Mouse (Mus musculus) heart, embryonic 11.5 days (tissue): ENCODE results near the gene Tmprss2. TPM values are rescaled to one million over a fixed set of nuclear protein-coding genes. Genes with fewer than 3 reads are reported as not detected.

Source experiments
- ATAC-seq: fragments of 200-750 bp; cut with Nextera tagmentation; replicated peaks from 2 replicates; pipeline ENCODE4 v1.8.0; 2017; ENCODE audit warnings: moderate library complexity; ENCODE audit not compliant: insufficient number of reproducible peaks, low FRiP score, low TSS enrichment
- H3K27ac ChIP-seq: fragments of 300-500 bp; sonication (generic); 2 replicates; pipeline ENCODE4 v1.5.1; 2014; ENCODE audit warnings: mild to moderate bottlenecking, low read depth, low read length
- H3K27me3 ChIP-seq: fragments of 300-500 bp; sonication (generic); 2 replicates; pipeline ENCODE4 v1.6.1; 2014; ENCODE audit warnings: mild to moderate bottlenecking, low read length, mixed read lengths; ENCODE audit not compliant: control insufficient read depth, insufficient read depth
- H3K36me3 ChIP-seq: fragments of 300-500 bp; sonication (generic); 2 replicates; pipeline ENCODE4 v1.6.1; 2014; ENCODE audit warnings: mild to moderate bottlenecking, low read length, moderate library complexity, mixed read lengths; ENCODE audit not compliant: control insufficient read depth, insufficient read depth
- H3K4me1 ChIP-seq: fragments of 300-500 bp; sonication (generic); 2 replicates; pipeline ENCODE4 v1.6.1; 2014; ENCODE audit warnings: low read length; ENCODE audit not compliant: control insufficient read depth, insufficient read depth
- H3K4me2 ChIP-seq: fragments of 300-500 bp; sonication (generic); 2 replicates; pipeline ENCODE4 v1.6.1; 2014; ENCODE audit warnings: mild to moderate bottlenecking, moderate library complexity
- H3K4me3 ChIP-seq: fragments of 300-500 bp; sonication (generic); 2 replicates; pipeline ENCODE4 v1.5.1; 2014; ENCODE audit warnings: low read depth, low read length
- H3K9ac ChIP-seq: fragments of 300-500 bp; sonication (generic); 2 replicates; pipeline ENCODE4 v1.6.1; 2014; ENCODE audit warnings: mild to moderate bottlenecking, low read depth, low read length, moderate library complexity
- H3K9me3 ChIP-seq: fragments of 300-500 bp; sonication (generic); replicated peaks from 2 replicates; pipeline ENCODE4 v1.6.1; 2016; ENCODE audit warnings: low read length; ENCODE audit not compliant: control insufficient read depth
- WGBS: fragments of 180-500 bp; shearing (Covaris S2); extraction: QIAGEN DNeasy Blood & Tissue Kit; methylation state at CpG from one replicate; pipeline ENCODE4 v1.1.7; 2014; ENCODE audit not compliant: insufficient replicate concordance; 5-methylcytosine and 5-hydroxymethylcytosine counted together
- polyA plus RNA-seq: library from polyadenylated mRNA; unstranded; fragments of >200 nt; fragmentation: Nextera tagmentation; extraction: Ambion mirVana; gene quantifications from 2 replicates; pipeline ENCODE4 v1.2.1, GENCODE M21; 2014

Tmprss2 gene
- 0.23 and 0.26 TPM in 2 replicates for polyA plus RNA-seq

- Histone ChIP-seq H3K9ac (no peak within 1 kb of the TSS; the same call in 1 of the 2 replicates), H3K4me1 (0 out of 2 replicates have a peak, but pooled peaks cover 3% of the 10 kb centered on the region)
Measured at GRCm38 (mm10) chr16:97610939-97611338, at the start of gene Tmprss2. Gene Tmprss2, minus strand, starts transcription at chr16:97611195.

GRCm38 (mm10) chr16:97659225-97659658, 48.2 kb upstream of the Tmprss2 start:
- Histone ChIP-seq H3K9ac (no peak overlapping the region), H3K27me3 (peaks cover 2% of the 10 kb centered on the region), H3K4me1 (0 out of 2 replicates have a peak, but pooled peaks cover 2% of the 10 kb centered on the region), H3K4me3 (no peak overlapping the region), H3K27ac (no peak overlapping the region), H3K4me2 (no peak overlapping the region), H3K36me3 (no peaks in the 10 kb centered on the region), H3K9me3 (no peaks in the 10 kb centered on the region)
- ATAC-seq, result no peak
- WGBS, result 29% methylated on average over 1 of the region's 1 CpGs

More at GRCm38 (mm10) chr16:97610939-97611338, at the start of gene Tmprss2:
- peaks cover 40% of the 10 kb centered on the region for H3K27me3 ChIP-seq
- no peaks in the 10 kb centered on the region for H3K36me3 ChIP-seq
- H3K27ac ChIP-seq, result no peak within 1 kb of the TSS
- no peaks in the 10 kb centered on the region for H3K9me3 ChIP-seq
- peak within 1 kb of the TSS; percentile 39 for H3K4me3 ChIP-seq
- under 1% methylated on average over 30 of the region's 30 CpGs for WGBS
- 0 out of 2 replicates have a peak, but pooled peaks have one; percentile 29 for ATAC-seq
- peak within 1 kb of the TSS; percentile 81 for H3K4me2 ChIP-seq

- Histone ChIP-seq H3K4me1 (0 out of 2 replicates have a peak, but pooled peaks cover 2% of the 10 kb centered on the region), H3K9me3 (no peaks in the 10 kb centered on the region), H3K27ac (no peak overlapping the region), H3K9ac (no peak overlapping the region), H3K36me3 (no peaks in the 10 kb centered on the region), H3K27me3 (peaks cover 2% of the 10 kb centered on the region), H3K4me3 (no peak overlapping the region), H3K4me2 (no peak overlapping the region)
- ATAC-seq, result no peak
- WGBS, result 74% methylated on average over 6 of the region's 6 CpGs
Measured at GRCm38 (mm10) chr16:97658481-97658880, 47.5 kb upstream of the Tmprss2 start.

- no peak overlapping the region for H3K4me3 ChIP-seq
- 71% methylated on average over 2 of the region's 2 CpGs for WGBS
- H3K27me3 ChIP-seq, result no peaks in the 10 kb centered on the region; the same call in 1 of the 2 replicates
- no peak overlapping the region for H3K9ac ChIP-seq
- H3K9me3 ChIP-seq, result no peaks in the 10 kb centered on the region
- H3K36me3 ChIP-seq, result no peaks in the 10 kb centered on the region
- no peak overlapping the region for H3K27ac ChIP-seq
- H3K4me1 ChIP-seq, result 0 out of 2 replicates have a peak, but pooled peaks cover 2% of the 10 kb centered on the region
- no peak for ATAC-seq
- H3K4me2 ChIP-seq, result no peak overlapping the region
Measured at GRCm38 (mm10) chr16:97655800-97656199, 44.8 kb upstream of the Tmprss2 start.

- no peaks in the 10 kb centered on the region for H3K9me3 ChIP-seq
- no peaks in the 10 kb centered on the region for H3K27me3 ChIP-seq
- H3K4me2 ChIP-seq, result no peak overlapping the region
- H3K27ac ChIP-seq, result no peak overlapping the region
- no peaks in the 10 kb centered on the region for H3K36me3 ChIP-seq
- 61% methylated on average over 9 of the region's 9 CpGs for WGBS
- H3K4me3 ChIP-seq, result no peak overlapping the region
- no peak for ATAC-seq
- H3K4me1 ChIP-seq, result no peaks in the 10 kb centered on the region
- H3K9ac ChIP-seq, result no peak overlapping the region
Measured at GRCm38 (mm10) chr16:97649522-97650188, 38.7 kb upstream of the Tmprss2 start.

- no peak overlapping the region for H3K27ac ChIP-seq
Measured at GRCm38 (mm10) chr16:97644681-97645080, 33.7 kb upstream of the Tmprss2 start.

GRCm38 (mm10) chr16:97639630-97640029, 28.6 kb upstream of the Tmprss2 start:
- ATAC-seq, result no peak
- Histone ChIP-seq H3K4me3 (no peak overlapping the region), H3K4me2 (no peak overlapping the region), H3K9me3 (no peaks in the 10 kb centered on the region), H3K4me1 (no peaks in the 10 kb centered on the region), H3K27me3 (no peaks in the 10 kb centered on the region), H3K36me3 (no peaks in the 10 kb centered on the region), H3K9ac (no peak overlapping the region), H3K27ac (no peak overlapping the region)
- WGBS, result 80% methylated on average over 3 of the region's 3 CpGs

More at GRCm38 (mm10) chr16:97644681-97645080, 33.7 kb upstream of the Tmprss2 start:
- no peak overlapping the region for H3K9ac ChIP-seq
- ATAC-seq, result no peak
- H3K9me3 ChIP-seq, result no peaks in the 10 kb centered on the region
- H3K36me3 ChIP-seq, result no peaks in the 10 kb centered on the region
- H3K27me3 ChIP-seq, result no peaks in the 10 kb centered on the region
- H3K4me3 ChIP-seq, result no peak overlapping the region
- no peak overlapping the region for H3K4me2 ChIP-seq
- no peaks in the 10 kb centered on the region for H3K4me1 ChIP-seq

- no peak for ATAC-seq
- no peak overlapping the region for H3K4me2 ChIP-seq
- no peaks in the 10 kb centered on the region for H3K9me3 ChIP-seq
- H3K36me3 ChIP-seq, result no peaks in the 10 kb centered on the region
- no peak overlapping the region for H3K4me3 ChIP-seq
- no peaks in the 10 kb centered on the region for H3K4me1 ChIP-seq
- no peak overlapping the region for H3K9ac ChIP-seq
- H3K27me3 ChIP-seq, result no peaks in the 10 kb centered on the region
- WGBS, result 54% methylated on average over 4 of the region's 4 CpGs
- H3K27ac ChIP-seq, result no peak overlapping the region
Measured at GRCm38 (mm10) chr16:97632880-97633484, 22.0 kb upstream of the Tmprss2 start.
